Mouse (Mus musculus) intestine, embryonic 14.5 days (tissue): ENCODE measurements around the gene Mpzl1. TPM values are rescaled to one million over a fixed set of nuclear protein-coding genes. Genes with fewer than 3 reads are reported as not detected.

Experiments
- ATAC-seq: fragments of 200-750 bp; cut with Nextera tagmentation; replicated peaks from 2 replicates; pipeline ENCODE4 v1.8.0; 2017; ENCODE audit warnings: low read depth, moderate number of reproducible peaks, moderate TSS enrichment, moderate library complexity; ENCODE audit not compliant: low FRiP score, low TSS enrichment
- DNase-seq: peaks from one replicate; pipeline ENCODE4 v3.0.0-alpha.2; 2018; ENCODE audit warnings: low spot score
- H3K27ac ChIP-seq: fragments of 300-500 bp; sonication (generic); 2 replicates; pipeline ENCODE4 v1.5.1; 2014; ENCODE audit warnings: low read depth, mild to moderate bottlenecking, control low read depth
- H3K27me3 ChIP-seq: fragments of 300-500 bp; sonication (generic); replicated peaks from 2 replicates; pipeline ENCODE4 v1.6.1; 2014; ENCODE audit warnings: low read length, control low read depth; ENCODE audit not compliant: control insufficient read depth, insufficient read depth
- H3K36me3 ChIP-seq: fragments of 300-500 bp; sonication (generic); 2 replicates; pipeline ENCODE4 v1.6.1; 2014; ENCODE audit warnings: low read length, control low read depth; ENCODE audit not compliant: control insufficient read depth, insufficient read depth
- H3K4me1 ChIP-seq: fragments of 300-500 bp; sonication (generic); replicated peaks from 2 replicates; pipeline ENCODE4 v1.6.1; 2014; ENCODE audit warnings: low read length, control low read depth, mixed read lengths; ENCODE audit not compliant: control insufficient read depth, insufficient read depth
- H3K4me2 ChIP-seq: fragments of 300-500 bp; sonication (generic); 2 replicates; pipeline ENCODE4 v1.6.1; 2014; ENCODE audit warnings: low read length
- H3K4me3 ChIP-seq: fragments of 300-500 bp; sonication (generic); 2 replicates; pipeline ENCODE4 v1.5.1; 2014; ENCODE audit warnings: low read depth, low read length, control low read depth, mixed read lengths
- H3K9ac ChIP-seq: fragments of 300-500 bp; sonication (generic); 2 replicates; pipeline ENCODE4 v1.6.1; 2014; ENCODE audit warnings: mild to moderate bottlenecking, low read length
- H3K9me3 ChIP-seq: fragments of 300-500 bp; sonication (generic); 2 replicates; pipeline ENCODE4 v1.6.1; 2016; ENCODE audit warnings: low read length, control low read depth; ENCODE audit not compliant: control insufficient read depth
- WGBS: fragments of 180-500 bp; shearing (Covaris S2); extraction: QIAGEN DNeasy Blood & Tissue Kit; methylation state at CpG from one replicate; pipeline ENCODE4 v1.1.7; 2014; 5-methylcytosine and 5-hydroxymethylcytosine counted together
- polyA plus RNA-seq: library from polyadenylated mRNA; unstranded; fragments of >200 nt; fragmentation: Nextera tagmentation; extraction: Ambion mirVana; gene quantifications from 2 replicates; pipeline ENCODE4 v1.2.1, GENCODE M21; 2014

Gene Mpzl1
- polyA plus RNA-seq, 1 experiment from 2014 or later, result 172 TPM

DNA sequence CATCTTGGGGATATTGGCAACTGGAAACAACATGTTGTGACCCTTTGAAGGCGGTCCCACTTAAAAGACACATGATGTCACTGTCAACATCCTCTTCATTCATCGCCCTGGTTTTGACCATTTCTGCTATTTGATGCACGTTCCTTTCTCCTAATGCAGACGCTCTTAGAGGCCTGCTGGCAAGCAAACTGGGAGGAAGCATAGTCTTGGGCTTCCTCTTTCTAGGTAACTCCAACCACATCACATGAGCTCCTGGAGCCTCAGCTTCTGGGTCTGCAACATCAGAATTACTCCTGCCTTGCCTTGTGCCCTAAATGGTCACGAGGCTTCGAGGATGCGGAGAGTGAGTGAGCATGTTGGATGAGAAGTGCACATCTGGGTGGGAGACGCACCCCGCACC lies 40.8 kb upstream of the Mpzl1 start:
- no peak overlapping the region for H3K9ac ChIP-seq
- no peaks in the 10 kb centered on the region for H3K9me3 ChIP-seq
- no peak overlapping the region for H3K27ac ChIP-seq
- H3K4me1 ChIP-seq, result no peaks in the 10 kb centered on the region
- no peak overlapping the region for H3K4me3 ChIP-seq
- WGBS, result 92% methylated on average over 9 of the region's 9 CpGs
- DNase-seq (no peak), ATAC-seq (no peak)
- no peak overlapping the region for H3K4me2 ChIP-seq
- peaks cover 6% of the 10 kb centered on the region; the same call in 1 of the 2 replicates for H3K36me3 ChIP-seq
- no peaks in the 10 kb centered on the region for H3K27me3 ChIP-seq

DNA sequence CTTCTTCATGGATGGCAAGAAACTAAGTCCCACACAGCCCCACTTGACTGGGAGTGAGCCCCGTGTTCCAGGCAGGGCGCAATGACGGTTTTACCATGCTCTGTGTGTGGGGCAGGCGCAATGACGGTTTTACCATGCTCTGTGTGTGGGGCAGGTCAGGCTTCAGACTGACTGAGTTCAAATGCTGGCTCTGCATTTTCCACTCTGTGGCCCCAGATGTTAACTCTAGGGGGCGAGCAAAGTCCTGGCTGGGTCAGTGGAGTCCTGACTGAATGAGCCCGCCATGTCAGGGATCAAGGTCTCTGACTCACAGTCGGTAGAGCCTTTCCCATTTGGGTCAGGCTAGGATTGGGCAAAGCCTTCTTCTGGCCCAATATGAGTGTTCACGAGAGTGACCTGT lies 38.0 kb upstream of the Mpzl1 start:
- Histone ChIP-seq H3K4me3 (no peak overlapping the region), H3K9ac (no peak overlapping the region), H3K9me3 (no peaks in the 10 kb centered on the region), H3K36me3 (no peaks in the 10 kb centered on the region; the same call in 1 of the 2 replicates), H3K4me1 (no peaks in the 10 kb centered on the region), H3K27ac (no peak overlapping the region), H3K27me3 (no peaks in the 10 kb centered on the region), H3K4me2 (no peak overlapping the region)
- ATAC-seq, result no peak
- 83% methylated on average over 9 of the region's 9 CpGs for WGBS
- no peak for DNase-seq

DNA sequence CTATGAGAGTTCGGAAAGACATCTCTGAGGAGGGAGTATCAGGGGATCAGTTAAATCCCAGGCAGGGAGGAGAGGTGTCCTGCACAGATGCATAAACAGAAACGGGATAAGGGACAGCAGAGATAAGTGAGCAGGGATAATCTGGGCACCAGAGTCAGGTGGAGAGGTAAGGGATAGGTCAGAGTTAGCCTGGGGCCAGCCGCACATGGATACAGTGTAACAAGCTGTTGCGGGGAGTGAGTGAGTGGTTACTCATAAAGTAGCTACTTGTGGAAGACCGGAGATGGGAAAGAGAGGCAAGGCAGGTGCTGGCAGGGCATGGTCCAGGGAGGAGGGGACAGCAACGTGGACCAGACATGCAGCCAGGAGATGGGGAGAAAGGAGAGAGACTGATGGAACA lies 35.7 kb upstream of the Mpzl1 start:
- WGBS, result 73% methylated on average over 6 of the region's 6 CpGs
- DNase-seq, result no peak
- ATAC-seq, result no peak
- no peaks in the 10 kb centered on the region for H3K4me1 ChIP-seq
- no peak overlapping the region for H3K27ac ChIP-seq
- peaks cover 3% of the 10 kb centered on the region; the same call in 1 of the 2 replicates for H3K36me3 ChIP-seq
- no peaks in the 10 kb centered on the region for H3K9me3 ChIP-seq
- H3K27me3 ChIP-seq, result no peaks in the 10 kb centered on the region
- no peak overlapping the region for H3K4me2 ChIP-seq
- no peak overlapping the region for H3K4me3 ChIP-seq
- no peak overlapping the region for H3K9ac ChIP-seq

DNA sequence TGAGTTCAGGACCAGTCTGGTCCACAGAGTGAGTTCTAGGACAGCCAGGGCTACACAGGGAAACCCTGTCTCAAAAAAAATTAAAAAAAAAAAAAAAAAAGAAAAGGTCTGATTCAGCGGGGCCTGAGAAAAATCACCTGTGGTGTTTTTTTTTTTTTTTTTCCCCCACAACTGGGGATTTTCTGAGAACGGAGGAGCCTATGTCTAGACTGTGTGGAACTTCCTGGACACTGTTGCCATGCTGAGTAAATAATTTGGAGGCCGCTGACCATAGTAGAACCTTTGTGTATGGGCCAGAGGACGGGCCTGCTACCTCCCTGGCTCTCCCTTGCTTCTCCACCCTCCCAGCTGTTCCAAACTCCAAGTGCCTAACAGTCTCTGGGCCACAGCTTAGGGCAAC lies 34.6 kb upstream of the Mpzl1 start:
- Histone ChIP-seq H3K4me3 (no peak overlapping the region), H3K9ac (no peak overlapping the region), H3K27ac (no peak overlapping the region), H3K27me3 (no peaks in the 10 kb centered on the region), H3K36me3 (peaks cover 7% of the 10 kb centered on the region), H3K9me3 (no peaks in the 10 kb centered on the region), H3K4me2 (no peak overlapping the region), H3K4me1 (no peaks in the 10 kb centered on the region)
- WGBS, result 75% methylated on average over 4 of the region's 4 CpGs
- ATAC-seq, result 0 out of 2 replicates have a peak, but pooled peaks have one; percentile 26
- DNase-seq, result no peak

GRCm38 (mm10) chr1:165667380-165667779 lies 33.0 kb upstream of the Mpzl1 start:
- no peaks in the 10 kb centered on the region for H3K9me3 ChIP-seq
- H3K9ac ChIP-seq, result no peak overlapping the region
- no peaks in the 10 kb centered on the region for H3K27me3 ChIP-seq
- peaks cover 7% of the 10 kb centered on the region for H3K36me3 ChIP-seq
- no peak for DNase-seq
- no peak overlapping the region for H3K4me3 ChIP-seq
- 47% methylated on average over 13 of the region's 13 CpGs for WGBS
- H3K27ac ChIP-seq, result no peak overlapping the region
- no peak for ATAC-seq
- no peak overlapping the region for H3K4me2 ChIP-seq
- no peaks in the 10 kb centered on the region for H3K4me1 ChIP-seq

DNA sequence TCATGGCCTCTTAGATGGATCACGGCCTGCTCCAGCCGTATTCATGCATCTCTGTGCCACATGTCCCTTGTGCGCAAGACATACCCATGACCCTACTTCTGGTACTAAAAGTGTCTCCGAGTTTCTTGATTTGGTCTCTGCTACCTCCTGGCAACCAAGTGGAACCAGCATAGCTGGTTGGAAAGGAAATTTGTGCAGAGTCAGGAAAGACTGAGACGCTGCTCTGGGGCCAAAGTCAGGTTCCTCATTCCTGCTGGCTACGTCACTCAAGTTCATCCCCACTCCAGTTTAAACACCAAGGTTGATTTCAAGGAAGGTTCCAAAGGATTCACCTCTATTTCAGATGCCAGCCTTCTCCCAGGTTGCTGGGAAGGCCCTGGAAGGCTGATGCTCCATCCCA lies 32.6 kb upstream of the Mpzl1 start:
- H3K4me1 ChIP-seq, result no peaks in the 10 kb centered on the region
- WGBS, result 87% methylated on average over 6 of the region's 6 CpGs
- no peak overlapping the region for H3K4me2 ChIP-seq
- no peak overlapping the region for H3K4me3 ChIP-seq
- no peaks in the 10 kb centered on the region for H3K9me3 ChIP-seq
- H3K27me3 ChIP-seq, result no peaks in the 10 kb centered on the region
- ATAC-seq (no peak), DNase-seq (no peak)
- H3K27ac ChIP-seq, result no peak overlapping the region
- H3K9ac ChIP-seq, result no peak overlapping the region
- peaks cover 10% of the 10 kb centered on the region for H3K36me3 ChIP-seq

DNA sequence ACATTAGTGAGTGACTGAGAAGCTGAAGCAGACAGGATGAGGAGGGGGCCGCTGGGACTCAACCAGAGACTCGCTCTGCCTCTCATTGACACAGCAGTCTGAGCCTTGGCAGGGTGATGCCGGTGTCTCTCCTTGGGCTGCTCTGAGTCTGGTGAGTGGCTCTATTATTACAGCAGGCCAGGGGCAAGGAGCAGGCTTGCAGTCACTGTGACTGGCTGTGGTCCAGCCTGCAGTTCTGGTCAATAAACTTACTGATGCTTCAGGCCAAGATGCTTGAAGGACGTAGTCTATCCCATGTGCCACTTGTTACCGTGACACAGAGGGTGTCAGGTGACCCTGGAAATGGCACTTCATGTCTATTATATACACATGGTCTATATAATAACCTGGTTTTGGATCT lies 31.4 kb upstream of the Mpzl1 start:
- H3K9me3 ChIP-seq, result no peaks in the 10 kb centered on the region
- no peaks in the 10 kb centered on the region for H3K4me1 ChIP-seq
- no peak overlapping the region for H3K9ac ChIP-seq
- no peak for ATAC-seq
- H3K4me2 ChIP-seq, result no peak overlapping the region
- no peak for DNase-seq
- H3K27me3 ChIP-seq, result no peaks in the 10 kb centered on the region
- WGBS, result 86% methylated on average over 5 of the region's 5 CpGs
- H3K27ac ChIP-seq, result no peak overlapping the region
- peaks cover 11% of the 10 kb centered on the region for H3K36me3 ChIP-seq
- H3K4me3 ChIP-seq, result no peak overlapping the region

GRCm38 (mm10) chr1:165663277-165663676 lies 28.9 kb upstream of the Mpzl1 start:
- no peak for DNase-seq
- Histone ChIP-seq H3K27me3 (no peaks in the 10 kb centered on the region), H3K4me2 (no peak overlapping the region), H3K36me3 (peaks cover 22% of the 10 kb centered on the region), H3K9me3 (no peaks in the 10 kb centered on the region), H3K9ac (no peak overlapping the region), H3K27ac (peak overlapping the region; percentile 48; the same call in 1 of the 2 replicates), H3K4me1 (no peaks in the 10 kb centered on the region), H3K4me3 (no peak overlapping the region)
- 69% methylated on average over 16 of the region's 16 CpGs for WGBS
- no peak for ATAC-seq

- no peaks in the 10 kb centered on the region for H3K27me3 ChIP-seq
- H3K9me3 ChIP-seq, result no peaks in the 10 kb centered on the region
- H3K4me2 ChIP-seq, result no peak overlapping the region
- ATAC-seq (no peak), DNase-seq (no peak)
- no peak overlapping the region for H3K4me3 ChIP-seq
- WGBS, result 60% methylated on average over 15 of the region's 15 CpGs
- no peaks in the 10 kb centered on the region for H3K4me1 ChIP-seq
- peaks cover 28% of the 10 kb centered on the region for H3K36me3 ChIP-seq
- peak overlapping the region; percentile 48; the same call in 1 of the 2 replicates for H3K27ac ChIP-seq
- H3K9ac ChIP-seq, result no peak overlapping the region
These were observed 28.3 kb upstream of the Mpzl1 start for GRCm38 (mm10) chr1:165662426-165663192.
